Mouse (Mus musculus) lung, postnatal 0 days (tissue): ENCODE measurements around the gene Nid1. TPM values are rescaled to one million over a fixed set of nuclear protein-coding genes. Genes with fewer than 3 reads are reported as not detected.

ENCODE experiments used
- ATAC-seq: fragments of 200-750 bp; cut with Nextera tagmentation; 2 replicates; pipeline ENCODE4 v1.8.0; 2017; ENCODE audit warnings: moderate library complexity
- DNase-seq: peaks from one replicate; pipeline ENCODE4 v3.0.0-alpha.2; 2016; ENCODE audit warnings: low spot score
- H3K27ac ChIP-seq: fragments of 300-500 bp; sonication (generic); 2 replicates; pipeline ENCODE4 v1.5.1; 2014; ENCODE audit warnings: antibody characterized with exemption, mild to moderate bottlenecking, low read length, mixed read lengths
- H3K27me3 ChIP-seq: fragments of 300-500 bp; sonication (generic); replicated peaks from 2 replicates; pipeline ENCODE4 v1.6.1; 2014; ENCODE audit warnings: low read length, mixed read lengths; ENCODE audit not compliant: insufficient read depth
- H3K36me3 ChIP-seq: fragments of 300-500 bp; sonication (generic); 2 replicates; pipeline ENCODE4 v1.6.1; 2014; ENCODE audit warnings: low read length, mixed read lengths; ENCODE audit not compliant: insufficient read depth
- H3K4me1 ChIP-seq: fragments of 300-500 bp; sonication (generic); 2 replicates; pipeline ENCODE4 v1.6.1; 2014; ENCODE audit warnings: antibody characterized with exemption, low read depth, low read length, mixed read lengths; ENCODE audit not compliant: insufficient read depth
- H3K4me2 ChIP-seq: fragments of 300-500 bp; sonication (generic); replicated peaks from 2 replicates; pipeline ENCODE4 v1.6.1; 2014; ENCODE audit warnings: low read depth, mild to moderate bottlenecking, low read length, moderate library complexity, mixed read lengths
- H3K4me3 ChIP-seq: fragments of 300-500 bp; sonication (generic); 2 replicates; pipeline ENCODE4 v1.5.1; 2014; ENCODE audit warnings: low read depth, low read length
- H3K9ac ChIP-seq: fragments of 300-500 bp; sonication (generic); replicated peaks from 2 replicates; pipeline ENCODE4 v1.6.1; 2014; ENCODE audit warnings: low read depth, mild to moderate bottlenecking
- H3K9me3 ChIP-seq: fragments of 300-500 bp; sonication (generic); 2 replicates; pipeline ENCODE4 v1.6.1; 2016; ENCODE audit warnings: low read length, mixed read lengths
- CTCF ChIP-seq: IDR thresholded peaks from 2 replicates; pipeline ENCODE4 v1.5.1; 2016; ENCODE audit warnings: antibody characterized with exemption, mild to moderate bottlenecking
- EP300 ChIP-seq: IDR thresholded peaks from 2 replicates; pipeline ENCODE4 v1.6.1; 2016; ENCODE audit warnings: antibody characterized with exemption, mild to moderate bottlenecking, control low read depth
- WGBS: fragments of 180-500 bp; shearing (Covaris S2); extraction: QIAGEN DNeasy Blood & Tissue Kit; methylation state at CpG from one replicate; pipeline ENCODE4 v1.1.7; 2014; 5-methylcytosine and 5-hydroxymethylcytosine counted together
- polyA plus RNA-seq: library from polyadenylated mRNA; unstranded; fragments of >200 nt; fragmentation: Nextera tagmentation; extraction: Ambion mirVana; gene quantifications from 2 replicates; pipeline ENCODE4 v1.2.1, GENCODE M21; 2015

Nid1 gene
- polyA plus RNA-seq, 1 experiment from 2014 or later: 87.5 TPM

- no peak for TF ChIP-seq CTCF
- TF ChIP-seq EP300: no peak
- Histone ChIP-seq H3K4me1 (no peaks in the 10 kb centered on the region), H3K4me2 (no peak overlapping the region), H3K4me3 (no peak overlapping the region), H3K27me3 (no peaks in the 10 kb centered on the region), H3K27ac (no peak overlapping the region), H3K9ac (no peak overlapping the region), H3K9me3 (no peaks in the 10 kb centered on the region), H3K36me3 (0 out of 2 replicates have a peak, but pooled peaks cover 5% of the 10 kb centered on the region)
- WGBS: 40% methylated on average over 2 of the region's 2 CpGs
- no peak for DNase-seq
- ATAC-seq: no peak
These were observed 37.6 kb downstream of the Nid1 start for GRCm38 (mm10) chr13:13474991-13475390.

- H3K9ac ChIP-seq: no peak overlapping the region
- DNase-seq (no peak), ATAC-seq (no peak)
- H3K4me1 ChIP-seq: no peaks in the 10 kb centered on the region
- 77% methylated on average over 2 of the region's 2 CpGs for WGBS
- no peak overlapping the region for H3K4me3 ChIP-seq
- no peaks in the 10 kb centered on the region for H3K27me3 ChIP-seq
- no peaks in the 10 kb centered on the region for H3K9me3 ChIP-seq
- no peak overlapping the region for H3K27ac ChIP-seq
- no peak overlapping the region for H3K4me2 ChIP-seq
- 0 out of 2 replicates have a peak, but pooled peaks cover 5% of the 10 kb centered on the region for H3K36me3 ChIP-seq
- TF ChIP-seq CTCF (no peak), EP300 (no peak)
These were observed 39.2 kb downstream of the Nid1 start for GRCm38 (mm10) chr13:13476568-13476967.

GRCm38 (mm10) chr13:13477046-13477445 is 39.7 kb downstream of the Nid1 start:
- Histone ChIP-seq H3K27ac (no peak overlapping the region), H3K9me3 (no peaks in the 10 kb centered on the region), H3K4me1 (no peaks in the 10 kb centered on the region), H3K36me3 (peaks cover 7% of the 10 kb centered on the region; the same call in 1 of the 2 replicates), H3K4me3 (no peak overlapping the region), H3K27me3 (no peaks in the 10 kb centered on the region), H3K4me2 (no peak overlapping the region), H3K9ac (no peak overlapping the region)
- no peak for ATAC-seq
- DNase-seq: no peak
- TF ChIP-seq EP300 (no peak), CTCF (no peak)
- 78% methylated on average over 2 of the region's 2 CpGs for WGBS

- H3K4me2 ChIP-seq: no peak overlapping the region
- H3K36me3 ChIP-seq: peaks cover 15% of the 10 kb centered on the region; the same call in 1 of the 2 replicates
- 29% methylated on average over 2 of the region's 2 CpGs for WGBS
- no peak overlapping the region for H3K9ac ChIP-seq
- TF ChIP-seq EP300 (no peak), CTCF (no peak)
- H3K4me1 ChIP-seq: no peaks in the 10 kb centered on the region
- no peak overlapping the region for H3K27ac ChIP-seq
- DNase-seq (no peak), ATAC-seq (no peak)
- no peaks in the 10 kb centered on the region for H3K9me3 ChIP-seq
- H3K4me3 ChIP-seq: no peak overlapping the region
- H3K27me3 ChIP-seq: no peaks in the 10 kb centered on the region
These were observed 42.6 kb downstream of the Nid1 start for GRCm38 (mm10) chr13:13479986-13480385.

GRCm38 (mm10) chr13:13481033-13481432 is 43.7 kb downstream of the Nid1 start:
- Histone ChIP-seq H3K27me3 (no peaks in the 10 kb centered on the region), H3K9me3 (no peaks in the 10 kb centered on the region), H3K27ac (no peak overlapping the region), H3K4me3 (no peak overlapping the region), H3K4me1 (no peaks in the 10 kb centered on the region), H3K9ac (no peak overlapping the region), H3K36me3 (peaks cover 15% of the 10 kb centered on the region; the same call in 1 of the 2 replicates), H3K4me2 (no peak overlapping the region)
- ATAC-seq (peak; percentile 82), DNase-seq (peak; percentile 57)
- 57% methylated on average over 5 of the region's 5 CpGs for WGBS
- TF ChIP-seq CTCF: no peak
- TF ChIP-seq EP300: no peak

GRCm38 (mm10) chr13:13481875-13482674 is 44.7 kb downstream of the Nid1 start:
- ATAC-seq (no peak), DNase-seq (no peak)
- Histone ChIP-seq H3K36me3 (peaks cover 9% of the 10 kb centered on the region; the same call in 1 of the 2 replicates), H3K9ac (no peak overlapping the region), H3K4me3 (no peak overlapping the region), H3K27ac (no peak overlapping the region), H3K4me1 (no peaks in the 10 kb centered on the region), H3K27me3 (no peaks in the 10 kb centered on the region), H3K4me2 (no peak overlapping the region), H3K9me3 (no peaks in the 10 kb centered on the region)
- TF ChIP-seq EP300 (no peak), CTCF (no peak)
- 85% methylated on average over 16 of the region's 16 CpGs for WGBS
